Mouse (Mus musculus) stomach, postnatal 0 days (tissue): ENCODE data around the gene Cactin.

Experiments used
- CTCF ChIP-seq: IDR thresholded peaks from 2 replicates; pipeline ENCODE4 v1.5.1; 2016; ENCODE audit warnings: antibody characterized with exemption, low read depth, mild to moderate bottlenecking, moderate library complexity
- EP300 ChIP-seq: optimal IDR thresholded peaks from 2 replicates; pipeline ENCODE3; 2016; ENCODE audit warnings: antibody characterized with exemption

DNA sequence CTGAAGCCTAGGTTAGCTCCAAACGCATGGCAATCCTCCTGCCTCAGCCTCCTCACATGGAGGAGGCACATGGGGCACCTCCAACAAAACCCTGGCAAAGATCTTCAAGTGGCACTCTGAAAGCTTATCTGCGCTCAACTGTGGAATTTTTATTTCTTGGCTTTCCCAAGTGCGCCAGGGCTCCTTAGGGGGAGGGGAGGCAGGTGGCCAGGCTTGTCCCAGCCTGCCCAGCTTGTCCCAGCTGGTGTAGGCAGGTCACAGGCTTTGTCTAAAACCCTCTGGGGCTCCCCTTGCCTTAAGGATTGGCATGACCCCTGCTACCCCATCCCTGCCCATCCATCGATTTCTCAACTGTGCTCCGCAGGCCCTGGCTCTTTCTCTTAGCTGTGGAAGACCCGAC, 36.7 kb upstream of the Cactin start:
- TF ChIP-seq CTCF (no peak), EP300 (no peak)
